Mouse (Mus musculus): Measurements from ENCODE around the gene Gm28048. TPM values are rescaled to one million over a fixed set of nuclear protein-coding genes. Genes with fewer than 3 reads are reported as not detected.

The Gm28048 gene
- total RNA-seq, 2 experiments from 2014 or later = 1.5 TPM; not detected in 1

DNA sequence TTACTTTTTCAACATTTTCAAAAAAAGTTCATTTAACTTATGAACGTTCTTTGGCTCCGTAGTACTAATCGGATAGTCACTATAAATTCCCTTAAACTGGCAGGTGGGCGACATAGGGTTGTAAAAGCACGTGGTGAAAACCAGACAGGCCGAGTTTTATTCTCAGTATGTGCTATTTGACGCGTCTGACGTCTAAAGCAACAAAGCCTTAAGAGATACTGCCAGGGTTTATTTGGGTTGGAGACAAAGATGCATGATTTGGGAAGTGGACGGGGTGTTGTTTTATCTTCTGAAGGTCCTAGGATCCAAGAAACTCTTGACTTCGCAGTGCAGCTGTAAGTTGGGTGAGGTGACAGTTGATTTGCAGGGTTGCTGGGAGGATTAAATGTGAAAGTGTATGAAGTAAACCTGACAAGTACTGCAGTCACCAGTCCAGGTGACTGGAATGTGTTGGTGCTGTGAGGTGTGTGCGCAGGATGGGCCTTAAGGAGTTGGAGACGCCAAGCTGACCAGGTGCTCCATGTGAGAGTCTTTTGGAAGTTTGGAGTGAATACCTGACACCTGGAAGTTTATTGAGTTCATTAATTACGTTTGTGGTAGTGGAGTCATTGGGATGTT, 9.4 kb upstream of the Gm28048 start:
- intact Hi-C loops (cut with DNase I) = no loop called here
- no peak for DNase-seq

- DNase-seq = peak; percentile 87 to 89
- intact Hi-C loops (cut with DNase I) = no loop called here
These were observed 8.7 kb upstream of the Gm28048 start, which contains the start of gene Cct4 for GRCm38 (mm10) chr11:22990393-22991126. Cct4 (plus strand) TSS chr11:22990519.

GRCm38 (mm10) chr11:22989786-22990185, 7.9 kb upstream of the Gm28048 start:
- no peak for DNase-seq
- intact Hi-C loops (cut with DNase I) = no loop called here

GRCm38 (mm10) chr11:22987357-22987756, 5.5 kb upstream of the Gm28048 start:
- no peak for DNase-seq
- intact Hi-C loops (cut with DNase I) = loop anchor here (2.0 kb wide), 1 partner anchor 285 kb away; no protein-coding TSS in a partner anchor

DNA sequence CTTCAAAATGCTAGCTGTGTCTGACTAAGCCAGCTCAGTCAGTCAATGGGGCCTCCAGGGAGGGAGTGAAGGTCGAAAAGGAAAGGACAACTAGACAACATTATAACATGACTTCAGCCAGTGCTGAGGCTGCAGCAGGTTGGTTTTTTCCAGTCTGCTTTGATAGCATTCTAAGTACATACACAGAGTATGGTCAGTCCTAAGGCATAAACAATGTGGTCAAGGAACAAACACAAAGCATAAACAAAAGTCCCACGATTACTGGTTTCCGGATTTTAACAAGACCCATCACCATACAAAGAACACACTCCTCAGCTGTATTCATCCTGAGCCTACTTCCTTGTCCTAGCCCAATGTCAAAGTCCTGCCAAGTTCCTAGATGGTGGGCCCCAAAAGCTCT, 3.6 kb upstream of the Gm28048 start:
- intact Hi-C loops (cut with DNase I) = no loop called here
- DNase-seq = no peak

GRCm38 (mm10) chr11:22982846-22983245, 956 bp upstream of the Gm28048 start:
- no peak for DNase-seq
- intact Hi-C loops (cut with DNase I) = no loop called here

- DNase-seq = no peak
- intact Hi-C loops (cut with DNase I) = loop anchor here (2.0 kb wide), 1 partner anchor 277 kb away; no protein-coding TSS in a partner anchor
These were observed 343 bp downstream of the Gm28048 start for GRCm38 (mm10) chr11:22981543-22981950.

DNA sequence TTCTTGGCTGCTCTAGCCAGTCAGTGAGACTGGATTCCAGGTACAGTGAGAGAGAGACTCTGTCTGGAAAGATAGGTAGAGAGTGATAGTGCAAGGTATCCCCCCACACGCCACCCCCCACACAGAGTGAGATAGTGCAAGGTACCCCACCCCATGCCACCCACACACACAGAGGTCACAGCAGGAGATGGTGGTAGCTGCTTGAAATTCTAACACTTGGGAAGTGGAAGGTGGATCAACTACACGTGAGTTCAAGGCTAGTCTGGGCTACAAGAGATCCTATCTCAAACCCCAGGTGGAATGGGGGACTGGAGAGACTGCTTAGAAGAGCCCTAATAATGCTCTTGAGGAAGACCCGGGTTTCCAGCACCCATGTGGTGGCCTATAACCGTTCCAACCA, 849 bp downstream of the Gm28048 start:
- intact Hi-C loops (cut with DNase I) = loop anchor here (2.0 kb wide), 1 partner anchor 278 kb away; no protein-coding TSS in a partner anchor
- no peak for DNase-seq

GRCm38 (mm10) chr11:22979221-22979620, 2.7 kb downstream of the Gm28048 start:
- intact Hi-C loops (cut with DNase I) = no loop called here
- DNase-seq = no peak

- intact Hi-C loops (cut with DNase I) = no loop called here
- DNase-seq = no peak
These were observed 3.2 kb downstream of the Gm28048 start for GRCm38 (mm10) chr11:22978711-22979110.

DNA sequence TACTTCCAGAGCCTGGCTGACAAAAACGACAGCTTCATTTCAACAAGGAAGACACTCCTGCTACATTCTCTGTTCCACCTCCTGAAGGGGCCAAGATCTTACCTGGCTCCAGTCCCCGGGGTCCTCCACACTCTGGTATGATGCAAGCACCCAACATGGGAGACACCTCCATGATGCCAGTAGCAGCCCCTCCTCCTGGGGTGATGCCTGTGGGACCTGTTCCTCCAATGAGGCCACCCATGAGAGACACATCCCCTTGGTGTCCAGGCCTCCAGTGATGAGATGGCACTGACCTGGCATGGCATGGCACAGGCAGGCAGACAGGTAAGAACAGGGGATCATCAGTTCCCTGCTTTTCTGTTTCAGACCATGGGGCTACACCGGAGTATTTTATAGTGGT, 3.7 kb downstream of the Gm28048 start:
- intact Hi-C loops (cut with DNase I) = no loop called here
- DNase-seq = no peak

DNA sequence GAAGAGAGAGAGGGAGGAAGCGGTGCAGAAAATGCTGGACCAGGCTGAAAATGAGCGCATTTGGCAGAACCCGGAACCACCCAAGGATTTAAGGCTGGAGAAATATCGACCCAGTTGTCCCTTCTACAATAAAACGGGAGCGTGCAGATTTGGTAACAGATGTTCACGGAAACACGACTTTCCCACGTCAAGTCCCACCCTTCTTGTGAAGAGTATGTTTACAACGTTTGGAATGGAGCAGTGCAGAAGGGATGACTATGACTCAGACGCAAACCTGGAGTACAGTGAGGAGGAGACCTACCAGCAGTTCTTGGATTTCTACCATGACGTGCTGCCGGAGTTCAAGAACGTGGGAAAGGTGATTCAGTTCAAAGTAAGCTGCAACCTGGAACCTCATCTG, 8.3 kb downstream of the Gm28048 start:
- no peak for DNase-seq
- intact Hi-C loops (cut with DNase I) = loop anchor here (5.0 kb wide), 1 partner anchor 341 kb away; no protein-coding TSS in a partner anchor

- peak; percentile 69 to 82 for DNase-seq
- intact Hi-C loops (cut with DNase I) = loop anchor here (5.0 kb wide), 1 partner anchor 341 kb away; no protein-coding TSS in a partner anchor
These were observed 9.0 kb downstream of the Gm28048 start for GRCm38 (mm10) chr11:22972746-22973526.

- DNase-seq = peak; percentile 25 to 29
- intact Hi-C loops (cut with DNase I) = loop anchor here (5.0 kb wide), 1 partner anchor 340 kb away; no protein-coding TSS in a partner anchor
These were observed 9.8 kb downstream of the Gm28048 start, which contains the start of gene Zrsr1 for GRCm38 (mm10) chr11:22971835-22972709. Zrsr1 (plus strand) TSS chr11:22972005.

GRCm38 (mm10) chr11:22970546-22970945, 11.3 kb downstream of the Gm28048 start:
- intact Hi-C loops (cut with DNase I) = loop anchor here (5.0 kb wide), 1 partner anchor 338 kb away; no protein-coding TSS in a partner anchor
- DNase-seq = no peak

GRCm38 (mm10) chr11:22969486-22969885, 12.4 kb downstream of the Gm28048 start:
- intact Hi-C loops (cut with DNase I) = loop anchor here (10.0 kb wide), 1 partner anchor 735 kb away; no protein-coding TSS in a partner anchor
- no peak for DNase-seq

DNA sequence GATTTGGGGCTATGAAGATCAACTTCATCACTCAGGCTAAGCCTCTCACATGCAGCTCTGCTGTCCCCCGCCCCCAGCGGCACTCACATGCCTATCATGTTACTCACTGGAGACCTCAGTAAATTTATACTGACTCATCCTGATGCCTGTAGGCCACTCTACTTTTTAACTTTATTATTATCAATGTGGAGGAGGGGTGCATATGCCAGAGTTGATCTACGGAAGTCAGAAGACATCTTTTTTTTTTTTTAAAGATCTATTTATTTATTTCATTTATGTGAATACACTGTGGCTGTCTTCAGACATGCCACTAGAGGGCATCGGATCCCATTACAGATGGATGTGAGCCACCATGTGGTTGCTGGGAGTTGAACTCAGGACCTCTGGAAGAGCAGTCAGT, 16.4 kb downstream of the Gm28048 start:
- no peak for DNase-seq
- intact Hi-C loops (cut with DNase I) = loop anchor here (10.0 kb wide), 1 partner anchor 731 kb away; no protein-coding TSS in a partner anchor

GRCm38 (mm10) chr11:22964401-22964800, 17.5 kb downstream of the Gm28048 start:
- DNase-seq = no peak
- intact Hi-C loops (cut with DNase I) = loop anchor here (10.0 kb wide), 1 partner anchor 730 kb away; no protein-coding TSS in a partner anchor

DNA sequence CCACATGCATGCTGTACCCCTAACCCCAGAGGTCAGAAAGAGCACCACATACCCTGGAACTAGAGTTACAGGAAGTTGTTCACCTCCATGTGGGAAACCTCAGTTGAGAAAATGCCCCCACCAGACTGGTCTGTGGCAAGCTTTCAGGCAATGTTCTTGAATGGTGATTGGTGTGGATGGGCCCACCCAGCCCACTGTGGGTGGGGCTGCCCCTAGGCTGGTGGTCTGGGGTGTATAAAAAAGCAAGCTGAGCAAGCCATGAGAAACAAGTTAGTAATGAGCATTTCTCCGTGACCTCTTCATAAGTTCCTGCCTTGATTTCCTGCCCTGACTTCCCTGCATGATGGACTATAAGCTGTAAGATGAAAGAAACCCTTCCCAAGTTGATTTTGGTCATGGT, 19.8 kb downstream of the Gm28048 start:
- intact Hi-C loops (cut with DNase I) = loop anchor here (10.0 kb wide), 1 partner anchor 727 kb away; no protein-coding TSS in a partner anchor
- no peak for DNase-seq

Measured in gastrocnemius, postnatal 36 days (tissue).